Mouse (Mus musculus) G1E-ER4 (cell line): Measurements from ENCODE around the gene Cfap74. TPM values are rescaled to one million over a fixed set of nuclear protein-coding genes. Genes with fewer than 3 reads are reported as not detected.

ENCODE experiments used
- GATA1 ChIP-seq: IDR thresholded peaks from one replicate; pipeline ENCODE4 v1.8.0; 2012; ENCODE audit warnings: low read length, inconsistent platforms
- polyA plus RNA-seq: library from polyadenylated mRNA; stranded (reverse); fragments of >175 nt; gene quantifications from 2 replicates; pipeline ENCODE4 v1.2.3, GENCODE M21; 2012

Cfap74 gene
- not detected in 2 replicates for polyA plus RNA-seq

DNA sequence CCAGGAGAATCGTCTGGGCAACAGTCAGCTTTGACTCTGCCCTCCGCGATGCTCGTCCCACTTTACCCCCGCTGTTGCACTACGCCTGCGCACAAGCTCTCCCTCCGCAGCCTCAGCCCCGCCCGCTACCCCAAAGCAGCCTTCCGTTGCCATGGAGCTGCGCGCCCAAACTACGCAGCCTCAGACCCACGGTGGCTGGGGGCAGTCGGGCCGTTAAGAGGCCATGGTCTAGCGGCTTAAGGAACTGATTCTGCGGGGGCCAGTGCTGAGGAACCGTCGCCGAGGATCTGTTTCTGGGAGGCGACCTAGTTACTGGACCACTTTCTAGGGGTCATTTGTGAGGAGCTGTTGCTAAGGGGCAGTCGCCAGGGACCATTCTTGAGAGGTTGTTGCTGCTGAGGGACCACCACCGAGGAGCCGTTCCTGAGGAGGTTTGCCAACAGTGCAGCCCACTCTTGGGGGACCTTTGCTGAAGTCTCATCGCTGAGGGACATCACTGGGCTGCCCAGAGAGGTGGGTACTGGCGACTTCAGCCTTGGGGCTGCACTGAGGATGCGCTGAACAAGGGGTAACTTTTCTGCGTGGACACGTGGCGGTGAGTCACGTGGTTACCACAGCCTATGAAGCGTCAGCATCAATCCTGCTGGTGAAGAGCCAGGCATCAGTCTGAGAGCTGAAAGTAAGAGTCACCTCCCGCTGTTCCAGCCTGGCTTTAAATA is at the start of gene Cfap74:
Cfap74 (plus strand) TSS at position 133 of the 719 bp plus-strand sequence.
- TF ChIP-seq GATA1 = no peak

DNA sequence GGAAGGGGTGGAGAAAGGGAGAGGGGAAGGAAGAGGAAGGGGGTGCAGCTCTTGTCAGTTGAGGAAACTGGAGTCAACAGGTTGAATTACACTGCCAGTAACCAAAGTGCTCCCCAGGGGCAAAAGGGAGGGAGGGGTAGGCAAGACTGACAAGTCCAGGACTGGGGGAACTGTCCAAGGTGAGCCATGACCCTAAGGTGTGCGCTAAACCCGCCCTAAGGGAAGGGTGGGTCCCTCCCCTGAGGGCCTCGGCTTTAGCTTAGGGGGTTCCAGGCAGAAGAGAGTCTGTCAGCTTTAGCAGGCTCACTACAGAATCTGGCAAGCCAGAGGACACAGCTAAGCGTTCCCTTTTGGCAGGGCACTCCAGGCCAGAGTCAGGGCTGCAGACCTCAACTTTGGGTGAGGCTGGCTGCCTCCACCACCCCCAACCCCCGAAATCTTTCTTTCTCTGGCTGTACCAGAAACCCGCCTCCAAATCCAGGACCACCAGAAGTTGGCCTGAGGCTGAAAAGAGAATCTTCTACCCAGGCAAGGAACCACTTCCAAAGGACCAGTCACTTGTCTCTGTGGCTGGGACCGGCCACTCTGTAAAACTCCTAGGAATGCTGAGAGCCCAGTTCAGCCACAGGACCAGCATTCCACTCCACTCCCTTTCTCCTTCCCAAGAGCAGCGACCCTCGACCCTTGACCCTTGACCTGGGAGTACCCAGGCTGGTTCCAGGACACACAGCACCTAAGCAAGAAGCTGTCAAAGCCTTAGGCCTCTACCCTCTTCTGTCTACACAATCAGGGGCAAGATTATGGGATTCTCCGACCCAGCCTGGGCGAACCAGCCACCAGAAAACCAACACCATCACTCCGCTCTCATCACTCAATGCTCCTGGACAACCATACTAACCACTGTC is 49.2 kb upstream of the Cfap74 start:
- no peak for TF ChIP-seq GATA1

- TF ChIP-seq GATA1 = no peak
Observed at GRCm38 (mm10) chr4:155360856-155361255, 48.1 kb upstream of the Cfap74 start.

- TF ChIP-seq GATA1 = no peak
Observed at GRCm38 (mm10) chr4:155361303-155361791, 47.6 kb upstream of the Cfap74 start, which contains the start of gene Prkcz. Gene Prkcz, minus strand, starts transcription at chr4:155361361.

GRCm38 (mm10) chr4:155362443-155362842 is 46.5 kb upstream of the Cfap74 start:
- no peak for TF ChIP-seq GATA1

GRCm38 (mm10) chr4:155366784-155367183 is 42.2 kb upstream of the Cfap74 start:
- no peak for TF ChIP-seq GATA1

GRCm38 (mm10) chr4:155367739-155368138 is 41.3 kb upstream of the Cfap74 start:
- TF ChIP-seq GATA1 = no peak

DNA sequence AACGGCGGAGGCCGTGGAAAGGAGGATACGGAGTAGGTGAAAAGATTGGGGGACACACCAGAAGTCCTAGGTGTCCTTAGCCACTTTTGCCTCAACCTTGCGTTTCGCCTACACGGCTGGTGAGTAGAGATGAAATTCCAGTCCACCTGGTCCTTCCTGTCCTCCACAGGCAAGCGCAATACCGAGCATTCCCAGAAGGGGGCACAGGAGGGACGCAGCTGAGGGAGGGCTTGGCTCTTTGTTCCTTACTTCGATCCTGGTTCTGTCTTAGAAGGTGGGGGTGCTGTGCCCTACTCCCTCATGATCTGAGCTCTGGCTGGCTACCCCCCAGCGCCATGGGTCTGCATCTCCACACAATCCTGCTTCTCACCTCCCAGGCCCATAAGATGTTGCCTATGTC is 40.3 kb upstream of the Cfap74 start:
- no peak for TF ChIP-seq GATA1

- TF ChIP-seq GATA1 = no peak
Observed at GRCm38 (mm10) chr4:155370737-155371715, 38.0 kb upstream of the Cfap74 start.

DNA sequence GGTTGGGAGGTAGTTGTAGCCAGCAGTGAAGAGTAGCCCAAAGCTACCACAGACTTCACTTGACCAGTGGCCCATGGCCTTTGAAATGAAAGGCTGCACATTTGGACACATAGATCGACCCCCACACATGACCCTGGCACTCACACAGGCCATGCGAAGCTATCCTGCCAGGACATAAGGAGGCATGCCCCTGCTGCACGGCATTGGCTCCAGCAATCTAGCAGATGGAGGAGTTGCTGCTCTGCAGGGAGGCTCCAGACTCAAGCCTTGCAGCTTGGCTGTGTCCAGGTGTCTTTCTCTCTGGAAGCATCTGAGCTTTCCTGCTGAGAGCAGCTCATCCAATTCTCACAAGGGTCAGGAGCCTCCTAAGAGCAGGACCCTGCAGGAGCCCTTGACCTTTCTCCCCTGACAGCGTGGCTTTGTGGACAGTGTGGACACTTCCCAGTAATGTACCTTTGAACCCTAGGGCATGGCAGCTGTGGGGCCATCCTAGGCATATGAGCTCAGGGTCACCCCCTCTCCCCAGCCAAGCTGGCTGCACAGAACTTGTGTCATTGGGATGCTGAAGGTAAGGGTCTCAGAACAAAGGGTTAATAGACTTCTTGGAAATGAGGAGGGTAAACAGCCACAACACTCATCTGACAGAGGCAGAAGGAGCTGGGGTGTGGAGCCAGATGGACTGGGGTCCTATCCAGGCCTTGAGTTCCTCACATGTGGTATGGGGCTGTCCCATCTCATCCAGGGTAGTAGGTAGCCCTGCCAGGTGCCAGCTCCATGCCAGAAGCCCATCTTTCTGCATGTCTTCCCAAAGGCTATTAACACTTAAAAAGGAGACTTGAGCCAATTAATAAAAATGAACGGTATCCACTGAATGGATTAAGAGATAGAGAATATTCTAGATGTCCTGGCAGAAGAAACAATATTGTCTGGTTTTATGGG is 36.9 kb upstream of the Cfap74 start:
- no peak for TF ChIP-seq GATA1

DNA sequence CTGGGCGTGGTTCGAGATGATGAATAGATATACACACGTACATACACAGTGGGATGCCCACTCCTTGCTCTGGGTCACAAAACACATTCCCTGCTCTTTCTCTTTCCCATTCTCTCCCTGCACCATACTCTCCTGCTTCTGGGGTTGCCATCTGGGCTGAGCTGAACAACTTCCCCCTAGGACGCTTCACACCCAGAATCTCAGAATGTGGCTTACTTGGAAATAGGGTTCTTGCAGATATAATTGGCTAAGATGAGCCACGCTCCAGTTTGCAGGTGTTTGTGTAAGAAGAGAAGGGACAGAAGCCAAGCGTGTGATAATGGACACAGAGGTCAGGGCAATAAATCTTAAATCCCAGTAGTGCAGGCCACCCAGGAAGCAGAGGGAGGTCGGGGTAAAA is 27.0 kb upstream of the Cfap74 start:
- TF ChIP-seq GATA1 = no peak

DNA sequence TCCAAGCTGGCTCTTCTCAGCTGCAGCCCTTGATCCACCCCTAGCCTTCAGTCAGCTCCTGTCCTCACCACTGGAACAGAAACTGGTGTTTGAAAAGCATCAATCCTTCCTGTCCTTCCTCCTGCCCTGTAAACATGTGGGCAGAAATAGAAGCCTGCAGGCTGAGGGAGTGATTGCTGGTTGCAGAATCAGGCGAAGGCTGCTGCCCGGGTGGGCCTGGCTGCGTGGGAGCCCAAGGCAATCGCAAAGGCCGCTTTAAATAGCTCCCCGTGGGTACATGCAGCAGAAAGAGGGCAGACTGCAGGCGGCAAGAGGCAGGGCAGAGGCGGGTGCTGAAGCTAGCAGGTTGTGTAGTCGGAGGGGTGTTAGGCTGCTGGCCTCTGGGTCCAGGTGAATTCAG is 26.2 kb upstream of the Cfap74 start:
- TF ChIP-seq GATA1 = no peak

- no peak for TF ChIP-seq GATA1
Observed at GRCm38 (mm10) chr4:155383326-155383725, 25.7 kb upstream of the Cfap74 start.

- TF ChIP-seq GATA1 = no peak
Observed at GRCm38 (mm10) chr4:155387166-155387565, 21.8 kb upstream of the Cfap74 start.
